Mouse (Mus musculus): ENCODE data around the gene Ulk1. TPM values are rescaled to one million over a fixed set of nuclear protein-coding genes. Genes with fewer than 3 reads are reported as not detected.
A peak's percentile ranks its signal among the peaks of the same experiment; 100 is the strongest.

Ulk1 gene
- polyA plus RNA-seq, 1 experiment from 2014 or later = 29.9 TPM

- peaks cover 30% of the 10 kb centered on the region for H3K4me1 ChIP-seq (ENCODE audit: control insufficient read depth, insufficient read depth, low read length)
- WGBS = 86% methylated on average over 4 of the region's 4 CpGs
- no peaks in the 10 kb centered on the region for H3K27me3 ChIP-seq (ENCODE audit: control insufficient read depth, insufficient read depth, low read depth, low read length)
- H3K9me3 ChIP-seq (replicated peaks; ENCODE audit: control insufficient read depth, low read length, poor library complexity, severe bottlenecking) = no peaks in the 10 kb centered on the region
- H3K4me2 ChIP-seq (ENCODE audit: low read length) = peak overlapping the region; percentile 78
- peak overlapping the region; percentile 97; the same call in 1 of the 2 replicates for H3K9ac ChIP-seq (ENCODE audit: low read depth, low read length)
- H3K27ac ChIP-seq (ENCODE audit: low read length) = no peak overlapping the region
- H3K36me3 ChIP-seq (ENCODE audit: control insufficient read depth, insufficient read depth, low read length) = no peaks in the 10 kb centered on the region; the same call in 1 of the 2 replicates
- peak overlapping the region; percentile 88; the same call in 1 of the 2 replicates for H3K4me3 ChIP-seq (ENCODE audit: low read depth, low read length)
- ATAC-seq = no peak
Measured at GRCm38 (mm10) chr5:110807453-110807852, 2.4 kb downstream of the Ulk1 start.

GRCm38 (mm10) chr5:110806676-110807075 lies 3.2 kb downstream of the Ulk1 start:
- Histone ChIP-seq H3K4me2 (ENCODE audit: low read length) (no peak overlapping the region), H3K9me3 (replicated peaks; ENCODE audit: control insufficient read depth, low read length, poor library complexity, severe bottlenecking) (no peaks in the 10 kb centered on the region), H3K36me3 (ENCODE audit: control insufficient read depth, insufficient read depth, low read length) (no peaks in the 10 kb centered on the region; the same call in 1 of the 2 replicates), H3K9ac (ENCODE audit: low read depth, low read length) (no peak overlapping the region), H3K27ac (ENCODE audit: low read length) (no peak overlapping the region), H3K4me1 (ENCODE audit: control insufficient read depth, insufficient read depth, low read length) (peaks cover 30% of the 10 kb centered on the region), H3K27me3 (ENCODE audit: control insufficient read depth, insufficient read depth, low read depth, low read length) (no peaks in the 10 kb centered on the region), H3K4me3 (ENCODE audit: low read depth, low read length) (no peak overlapping the region)
- no peak for ATAC-seq
- 93% methylated on average over 1 of the region's 1 CpGs for WGBS

GRCm38 (mm10) chr5:110806154-110806553 lies 3.7 kb downstream of the Ulk1 start:
- 88% methylated on average over 3 of the region's 4 CpGs for WGBS
- H3K27me3 ChIP-seq (ENCODE audit: control insufficient read depth, insufficient read depth, low read depth, low read length) = no peaks in the 10 kb centered on the region
- no peak overlapping the region for H3K4me3 ChIP-seq (ENCODE audit: low read depth, low read length)
- H3K9me3 ChIP-seq (replicated peaks; ENCODE audit: control insufficient read depth, low read length, poor library complexity, severe bottlenecking) = no peaks in the 10 kb centered on the region
- H3K4me2 ChIP-seq (ENCODE audit: low read length) = no peak overlapping the region
- no peak overlapping the region for H3K9ac ChIP-seq (ENCODE audit: low read depth, low read length)
- ATAC-seq = no peak
- peaks cover 30% of the 10 kb centered on the region for H3K4me1 ChIP-seq (ENCODE audit: control insufficient read depth, insufficient read depth, low read length)
- H3K27ac ChIP-seq (ENCODE audit: low read length) = no peak overlapping the region
- no peaks in the 10 kb centered on the region; the same call in 1 of the 2 replicates for H3K36me3 ChIP-seq (ENCODE audit: control insufficient read depth, insufficient read depth, low read length)

GRCm38 (mm10) chr5:110804012-110804743 lies 5.7 kb downstream of the Ulk1 start:
- no peak overlapping the region for H3K4me3 ChIP-seq (ENCODE audit: low read depth, low read length)
- H3K27ac ChIP-seq (ENCODE audit: low read length) = no peak overlapping the region
- H3K9ac ChIP-seq (ENCODE audit: low read depth, low read length) = no peak overlapping the region
- WGBS = 93% methylated on average over 7 of the region's 7 CpGs
- no peaks in the 10 kb centered on the region for H3K9me3 ChIP-seq (replicated peaks; ENCODE audit: control insufficient read depth, low read length, poor library complexity, severe bottlenecking)
- no peaks in the 10 kb centered on the region for H3K27me3 ChIP-seq (ENCODE audit: control insufficient read depth, insufficient read depth, low read depth, low read length)
- no peak overlapping the region for H3K4me2 ChIP-seq (ENCODE audit: low read length)
- no peak for ATAC-seq
- H3K4me1 ChIP-seq (ENCODE audit: control insufficient read depth, insufficient read depth, low read length) = peaks cover 30% of the 10 kb centered on the region
- no peaks in the 10 kb centered on the region; the same call in 1 of the 2 replicates for H3K36me3 ChIP-seq (ENCODE audit: control insufficient read depth, insufficient read depth, low read length)

- ATAC-seq = no peak
- Histone ChIP-seq H3K4me1 (ENCODE audit: control insufficient read depth, insufficient read depth, low read length) (peaks cover 18% of the 10 kb centered on the region), H3K4me3 (ENCODE audit: low read depth, low read length) (no peak overlapping the region), H3K27me3 (ENCODE audit: control insufficient read depth, insufficient read depth, low read depth, low read length) (no peaks in the 10 kb centered on the region), H3K36me3 (ENCODE audit: control insufficient read depth, insufficient read depth, low read length) (peaks cover 11% of the 10 kb centered on the region), H3K27ac (ENCODE audit: low read length) (no peak overlapping the region), H3K9me3 (replicated peaks; ENCODE audit: control insufficient read depth, low read length, poor library complexity, severe bottlenecking) (no peaks in the 10 kb centered on the region), H3K4me2 (ENCODE audit: low read length) (no peak overlapping the region), H3K9ac (ENCODE audit: low read depth, low read length) (no peak overlapping the region)
Measured at GRCm38 (mm10) chr5:110802809-110803208, 7.1 kb downstream of the Ulk1 start.

- Histone ChIP-seq H3K4me2 (ENCODE audit: low read length) (no peak overlapping the region), H3K4me3 (ENCODE audit: low read depth, low read length) (no peak overlapping the region), H3K9ac (ENCODE audit: low read depth, low read length) (no peak overlapping the region), H3K4me1 (ENCODE audit: control insufficient read depth, insufficient read depth, low read length) (peaks cover 12% of the 10 kb centered on the region), H3K27ac (ENCODE audit: low read length) (no peak overlapping the region), H3K9me3 (replicated peaks; ENCODE audit: control insufficient read depth, low read length, poor library complexity, severe bottlenecking) (no peaks in the 10 kb centered on the region), H3K36me3 (ENCODE audit: control insufficient read depth, insufficient read depth, low read length) (peaks cover 14% of the 10 kb centered on the region), H3K27me3 (ENCODE audit: control insufficient read depth, insufficient read depth, low read depth, low read length) (no peaks in the 10 kb centered on the region)
- WGBS = 88% methylated on average over 4 of the region's 4 CpGs
- no peak for ATAC-seq
Measured at GRCm38 (mm10) chr5:110802186-110802585, 7.7 kb downstream of the Ulk1 start.

- Histone ChIP-seq H3K27me3 (ENCODE audit: control insufficient read depth, insufficient read depth, low read depth, low read length) (no peaks in the 10 kb centered on the region), H3K4me2 (ENCODE audit: low read length) (no peak overlapping the region), H3K9me3 (replicated peaks; ENCODE audit: control insufficient read depth, low read length, poor library complexity, severe bottlenecking) (no peaks in the 10 kb centered on the region), H3K36me3 (ENCODE audit: control insufficient read depth, insufficient read depth, low read length) (peaks cover 23% of the 10 kb centered on the region), H3K4me1 (ENCODE audit: control insufficient read depth, insufficient read depth, low read length) (peaks cover 3% of the 10 kb centered on the region; the same call in 1 of the 2 replicates), H3K4me3 (ENCODE audit: low read depth, low read length) (no peak overlapping the region), H3K27ac (ENCODE audit: low read length) (no peak overlapping the region), H3K9ac (ENCODE audit: low read depth, low read length) (no peak overlapping the region)
- WGBS = 96% methylated on average over 3 of the region's 3 CpGs
- no peak for ATAC-seq
Measured at GRCm38 (mm10) chr5:110801036-110801624, 8.8 kb downstream of the Ulk1 start.

- H3K27me3 ChIP-seq (ENCODE audit: control insufficient read depth, insufficient read depth, low read depth, low read length) = no peaks in the 10 kb centered on the region
- ATAC-seq = no peak
- H3K9ac ChIP-seq (ENCODE audit: low read depth, low read length) = no peak overlapping the region
- peaks cover 50% of the 10 kb centered on the region for H3K36me3 ChIP-seq (ENCODE audit: control insufficient read depth, insufficient read depth, low read length)
- no peaks in the 10 kb centered on the region for H3K9me3 ChIP-seq (replicated peaks; ENCODE audit: control insufficient read depth, low read length, poor library complexity, severe bottlenecking)
- H3K4me3 ChIP-seq (ENCODE audit: low read depth, low read length) = no peak overlapping the region
- WGBS = 68% methylated on average over 4 of the region's 4 CpGs
- no peak overlapping the region for H3K27ac ChIP-seq (ENCODE audit: low read length)
- no peak overlapping the region for H3K4me2 ChIP-seq (ENCODE audit: low read length)
- no peaks in the 10 kb centered on the region for H3K4me1 ChIP-seq (ENCODE audit: control insufficient read depth, insufficient read depth, low read length)
Measured at GRCm38 (mm10) chr5:110797696-110798095, 12.2 kb downstream of the Ulk1 start.

- no peak overlapping the region for H3K4me2 ChIP-seq (ENCODE audit: low read length)
- no peak for ATAC-seq
- H3K27me3 ChIP-seq (ENCODE audit: control insufficient read depth, insufficient read depth, low read depth, low read length) = no peaks in the 10 kb centered on the region
- H3K9ac ChIP-seq (ENCODE audit: low read depth, low read length) = no peak overlapping the region
- H3K4me3 ChIP-seq (ENCODE audit: low read depth, low read length) = no peak overlapping the region
- no peak overlapping the region for H3K27ac ChIP-seq (ENCODE audit: low read length)
- WGBS = 93% methylated on average over 7 of the region's 7 CpGs
- H3K4me1 ChIP-seq (ENCODE audit: control insufficient read depth, insufficient read depth, low read length) = no peaks in the 10 kb centered on the region
- no peaks in the 10 kb centered on the region for H3K9me3 ChIP-seq (replicated peaks; ENCODE audit: control insufficient read depth, low read length, poor library complexity, severe bottlenecking)
- H3K36me3 ChIP-seq (ENCODE audit: control insufficient read depth, insufficient read depth, low read length) = peaks cover 77% of the 10 kb centered on the region
Measured at GRCm38 (mm10) chr5:110794363-110794762, 15.5 kb downstream of the Ulk1 start.

Measured in midbrain, embryonic 16.5 days (tissue).